Mouse (Mus musculus) C2C12 (cell line): ENCODE data around the gene Ndufb3. TPM values are rescaled to one million over a fixed set of nuclear protein-coding genes. Genes with fewer than 3 reads are reported as not detected.
A peak's percentile ranks its signal among the peaks of the same experiment; 100 is the strongest.
"Not testable (repeated sequence)": the region's sequence is repeated elsewhere in the genome, so short reads cannot be mapped to it uniquely, and the experiment has no call there.

Experiments used
- H3K27me3 ChIP-seq: one replicate; pipeline ENCODE4 v1.6.1; 2011; ENCODE audit not compliant: control insufficient read depth, insufficient read depth, insufficient read length
- H3K36me3 ChIP-seq: one replicate; pipeline ENCODE4 v1.6.1; 2011; ENCODE audit not compliant: control insufficient read depth, insufficient read depth
- H3K4me3 ChIP-seq: one replicate; pipeline ENCODE4 v1.5.1; 2011; ENCODE audit warnings: mild to moderate bottlenecking, control low read depth; ENCODE audit not compliant: poor library complexity, insufficient read depth, severe bottlenecking
- H3K79me2 ChIP-seq: one replicate; pipeline ENCODE4 v1.6.1; 2011; ENCODE audit not compliant: control insufficient read depth, insufficient read depth
- H3K79me3 ChIP-seq: one replicate; pipeline ENCODE4 v1.6.1; 2011; ENCODE audit warnings: low read depth, control low read depth
- H3ac ChIP-seq: one replicate; pipeline ENCODE3; 2011; ENCODE audit warnings: low read depth; ENCODE audit not compliant: control insufficient read depth, insufficient read length
- CEBPB ChIP-seq: IDR thresholded peaks from one replicate; pipeline ENCODE4 v1.6.1; 2011; ENCODE audit warnings: low read depth, mild to moderate bottlenecking, control low read depth, moderate library complexity
- CTCF ChIP-seq: IDR thresholded peaks from one replicate; pipeline ENCODE4 v1.5.1; 2011; ENCODE audit not compliant: control insufficient read depth, insufficient read depth, insufficient read length
- FOSL1 ChIP-seq: IDR thresholded peaks from one replicate; pipeline ENCODE4 v1.8.0; 2011; ENCODE audit warnings: mild to moderate bottlenecking, low read length; ENCODE audit not compliant: poor library complexity, insufficient read depth, severe bottlenecking
- MAX ChIP-seq: IDR thresholded peaks from one replicate; pipeline ENCODE4 v1.6.1; 2011; ENCODE audit warnings: mild to moderate bottlenecking, control low read depth
- MYOD1 ChIP-seq: IDR thresholded peaks from one replicate; pipeline ENCODE4 v1.6.1; 2011; ENCODE audit warnings: low read depth; ENCODE audit not compliant: control insufficient read depth, insufficient read length
- MYOG ChIP-seq: IDR thresholded peaks from one replicate; pipeline ENCODE4 v1.6.1; 2011; ENCODE audit not compliant: control insufficient read depth, insufficient read length; ENCODE audit errors: extremely low read depth
- USF1 ChIP-seq: IDR thresholded peaks from one replicate; pipeline ENCODE4 v1.6.1; 2011; ENCODE audit warnings: low read depth, mild to moderate bottlenecking, control low read depth, moderate library complexity
- polyA plus RNA-seq: library from polyadenylated mRNA; unstranded; fragments of >200 nt; fragmentation: generic; extraction: Trizol; gene quantifications from one replicate; pipeline ENCODE4 v1.2.1, GENCODE M21; 2012; ENCODE audit warnings: missing spikeins

Ndufb3 gene
- polyA plus RNA-seq, 1 experiment = 123 TPM

- peak overlapping the region; percentile 93 for H3K4me3 ChIP-seq
- no peaks in the 10 kb centered on the region for H3K27me3 ChIP-seq
- H3K79me3 ChIP-seq = peaks cover 46% of the 10 kb centered on the region
- H3K36me3 ChIP-seq = peaks cover under 1% of the 10 kb centered on the region
- H3K79me2 ChIP-seq = peaks cover 89% of the 10 kb centered on the region
- peak overlapping the region; percentile 88 for H3ac ChIP-seq
- TF ChIP-seq CTCF (no peak), MAX (no peak), FOSL1 (no peak), MYOD1 (no peak), USF1 (no peak), MYOG (no peak), CEBPB (no peak)
These were observed 612 bp upstream of the Ndufb3 start for GRCm38 (mm10) chr1:58585373-58586170.

GRCm38 (mm10) chr1:58587491-58587890 lies 1.3 kb downstream of the Ndufb3 start:
- Histone ChIP-seq H3K4me3 (no peak overlapping the region), H3K36me3 (peaks cover 12% of the 10 kb centered on the region)
- TF ChIP-seq MYOG (no peak), FOSL1 (no peak), MYOD1 (no peak), MAX (no peak), CEBPB (no peak), USF1 (no peak), CTCF (no peak)

GRCm38 (mm10) chr1:58602681-58603080 lies 16.5 kb downstream of the Ndufb3 start:
- Histone ChIP-seq H3K79me3 (no peaks in the 10 kb centered on the region), H3K27me3 (no peaks in the 10 kb centered on the region), H3ac (no peak overlapping the region), H3K4me3 (no peak overlapping the region), H3K36me3 (no peaks in the 10 kb centered on the region), H3K79me2 (no peaks in the 10 kb centered on the region)
- TF ChIP-seq MAX (no peak), MYOG (no peak), CTCF (no peak), MYOD1 (no peak), CEBPB (no peak), USF1 (no peak), FOSL1 (no peak)

More at GRCm38 (mm10) chr1:58587491-58587890, 1.3 kb downstream of the Ndufb3 start:
- peaks cover 81% of the 10 kb centered on the region for H3K79me2 ChIP-seq
- H3ac ChIP-seq = no peak overlapping the region
- no peaks in the 10 kb centered on the region for H3K27me3 ChIP-seq
- H3K79me3 ChIP-seq = peaks cover 43% of the 10 kb centered on the region

GRCm38 (mm10) chr1:58603738-58604137 lies 17.6 kb downstream of the Ndufb3 start:
- no peaks in the 10 kb centered on the region for H3K79me2 ChIP-seq
- H3K27me3 ChIP-seq = no peaks in the 10 kb centered on the region
- no peaks in the 10 kb centered on the region for H3K79me3 ChIP-seq
- H3K36me3 ChIP-seq = no peaks in the 10 kb centered on the region
- H3K4me3 ChIP-seq = no peak overlapping the region
- TF ChIP-seq MAX (no peak), FOSL1 (no peak), MYOD1 (no peak), USF1 (no peak), CTCF (no peak), MYOG (no peak), CEBPB (no peak)
- no peak overlapping the region for H3ac ChIP-seq

- not testable (repeated sequence) for H3K79me3 ChIP-seq, H3ac ChIP-seq, H3K27me3 ChIP-seq, H3K79me2 ChIP-seq, H3K4me3 ChIP-seq, H3K36me3 ChIP-seq
- TF ChIP-seq MYOD1 = peak; percentile 17
These were observed 23.4 kb downstream of the Ndufb3 start for GRCm38 (mm10) chr1:58609591-58609990.

GRCm38 (mm10) chr1:58610166-58610565 lies 24.0 kb downstream of the Ndufb3 start:
- no peaks in the 10 kb centered on the region for H3K36me3 ChIP-seq
- TF ChIP-seq CTCF (no peak), MAX (no peak), MYOD1 (no peak), CEBPB (no peak), MYOG (no peak), FOSL1 (no peak), USF1 (no peak)
- H3K4me3 ChIP-seq = no peak overlapping the region

More at GRCm38 (mm10) chr1:58610166-58610565, 24.0 kb downstream of the Ndufb3 start:
- no peak overlapping the region for H3ac ChIP-seq
- H3K79me3 ChIP-seq = no peaks in the 10 kb centered on the region
- H3K79me2 ChIP-seq = no peaks in the 10 kb centered on the region
- H3K27me3 ChIP-seq = no peaks in the 10 kb centered on the region
